Mouse (Mus musculus): ENCODE data around the gene H2-T24. TPM values are rescaled to one million over a fixed set of nuclear protein-coding genes. Genes with fewer than 3 reads are reported as not detected.

H2-T24 gene
- polyA plus RNA-seq, 1 experiment from 2014 or later, result 1.1 TPM

- H3K4me1 ChIP-seq (replicated peaks; ENCODE audit: control insufficient read depth, insufficient read depth), result no peaks in the 10 kb centered on the region
- no peak overlapping the region for H3K27ac ChIP-seq (replicated peaks)
- TF ChIP-seq EP300 (optimal IDR thresholded peaks at IDR 0.05) (no peak), CTCF (IDR thresholded peaks at IDR 0.05; ENCODE audit: low read depth) (no peak)
- no peaks in the 10 kb centered on the region for H3K9me3 ChIP-seq (ENCODE audit: control insufficient read depth, low read length)
- WGBS, result 91% methylated on average over 10 of the region's 10 CpGs
- no peak overlapping the region for H3K4me3 ChIP-seq (ENCODE audit: low read depth, low read length)
- no peaks in the 10 kb centered on the region for H3K27me3 ChIP-seq (ENCODE audit: control insufficient read depth, insufficient read depth, low read length)
- DNase-seq (ENCODE audit: low spot score) (no peak), ATAC-seq (ENCODE audit: low FRiP score, low TSS enrichment) (no peak)
- H3K9ac ChIP-seq (ENCODE audit: low read length), result no peak overlapping the region
- H3K4me2 ChIP-seq (replicated peaks; ENCODE audit: low read depth), result no peak overlapping the region
- H3K36me3 ChIP-seq (ENCODE audit: control insufficient read depth, insufficient read depth, low read length), result peaks cover 44% of the 10 kb centered on the region
Observed at GRCm38 (mm10) chr17:35963279-35963678, 57.1 kb downstream of the H2-T24 start.

- Histone ChIP-seq H3K4me2 (replicated peaks; ENCODE audit: low read depth) (no peak overlapping the region), H3K9me3 (ENCODE audit: control insufficient read depth, low read length) (no peaks in the 10 kb centered on the region), H3K9ac (ENCODE audit: low read length) (no peak overlapping the region), H3K27me3 (ENCODE audit: control insufficient read depth, insufficient read depth, low read length) (no peaks in the 10 kb centered on the region), H3K36me3 (ENCODE audit: control insufficient read depth, insufficient read depth, low read length) (peaks cover 60% of the 10 kb centered on the region), H3K4me3 (ENCODE audit: low read depth, low read length) (no peak overlapping the region), H3K27ac (replicated peaks) (no peak overlapping the region), H3K4me1 (replicated peaks; ENCODE audit: control insufficient read depth, insufficient read depth) (no peaks in the 10 kb centered on the region)
- DNase-seq (ENCODE audit: low spot score) (no peak), ATAC-seq (ENCODE audit: low FRiP score, low TSS enrichment) (no peak)
- 95% methylated on average over 15 of the region's 15 CpGs for WGBS
- no peak for TF ChIP-seq EP300 (optimal IDR thresholded peaks at IDR 0.05)
Observed at GRCm38 (mm10) chr17:35958533-35959223, 61.7 kb downstream of the H2-T24 start.

MicroRNAs encoded within 50 kb of the gene (microRNA counts, 519-probe panel; counts per million panel counts)
- not detected for microRNA mmu-miR-877

Small RNAs within 50 kb of the gene (microRNA-seq; reads per million reads assigned to microRNA genes)
- gene Mir877, result 27.0 reads per million, percentile 28 among the genes with 10 or more reads in this experiment

Other genes starting within 250 kb of the H2-T24 start
- 74.8 and 79.5 TPM in 2 replicates for gene Ier3, start 198.9 kb downstream of the H2-T24 start, polyA plus RNA-seq (2015; fragmentation: Nextera tagmentation; extraction: Ambion mirVana)
- gene Flot1, start 197.3 kb downstream of the H2-T24 start, polyA plus RNA-seq (2015; fragmentation: Nextera tagmentation; extraction: Ambion mirVana), result 41.0 and 43.5 TPM in 2 replicates
- 251 and 296 TPM in 2 replicates for gene Tubb5, start 182.3 kb downstream of the H2-T24 start, polyA plus RNA-seq (2015; fragmentation: Nextera tagmentation; extraction: Ambion mirVana)
- 2.1 and 2.2 TPM in 2 replicates for gene Mdc1, start 179.0 kb downstream of the H2-T24 start, polyA plus RNA-seq (2015; fragmentation: Nextera tagmentation; extraction: Ambion mirVana)
- 27.3 and 27.4 TPM in 2 replicates for gene Nrm, start 159.2 kb downstream of the H2-T24 start, polyA plus RNA-seq (2015; fragmentation: Nextera tagmentation; extraction: Ambion mirVana)
- gene Ppp1r18, start 155.0 kb downstream of the H2-T24 start, polyA plus RNA-seq (2015; fragmentation: Nextera tagmentation; extraction: Ambion mirVana), result 15.3 and 16.6 TPM in 2 replicates
- gene Dhx16, start 140.7 kb downstream of the H2-T24 start, polyA plus RNA-seq (2015; fragmentation: Nextera tagmentation; extraction: Ambion mirVana), result 14.2 and 19.3 TPM in 2 replicates
- 20.5 and 21.7 TPM in 2 replicates for gene 2310061I04Rik, start 123.1 kb downstream of the H2-T24 start, polyA plus RNA-seq (2015; fragmentation: Nextera tagmentation; extraction: Ambion mirVana)
- gene Atat1, start 110.5 kb downstream of the H2-T24 start, polyA plus RNA-seq (2015; fragmentation: Nextera tagmentation; extraction: Ambion mirVana), result 12.7 and 14.5 TPM in 2 replicates
- 80.0 and 83.4 TPM in 2 replicates for gene Mrps18b, start 104.2 kb downstream of the H2-T24 start, polyA plus RNA-seq (2015; fragmentation: Nextera tagmentation; extraction: Ambion mirVana)
- 13.9 and 17.4 TPM in 2 replicates for gene Ppp1r10, start 104.1 kb downstream of the H2-T24 start, polyA plus RNA-seq (2015; fragmentation: Nextera tagmentation; extraction: Ambion mirVana)
- 54.8 and 71.5 TPM in 2 replicates for gene Abcf1, start 50.8 kb downstream of the H2-T24 start, polyA plus RNA-seq (2015; fragmentation: Nextera tagmentation; extraction: Ambion mirVana)
- gene Gnl1, start 40.7 kb downstream of the H2-T24 start, polyA plus RNA-seq (2015; fragmentation: Nextera tagmentation; extraction: Ambion mirVana), result 24.6 and 25.1 TPM in 2 replicates
- 10.8 and 10.9 TPM in 2 replicates for gene Prr3, start 40.3 kb downstream of the H2-T24 start, polyA plus RNA-seq (2015; fragmentation: Nextera tagmentation; extraction: Ambion mirVana)
- gene H2-T23, start 12.3 kb upstream of the H2-T24 start, polyA plus RNA-seq (2015; fragmentation: Nextera tagmentation; extraction: Ambion mirVana), result 35.9 and 40.2 TPM in 2 replicates
- gene H2-T22, start 22.2 kb upstream of the H2-T24 start, polyA plus RNA-seq (2015; fragmentation: Nextera tagmentation; extraction: Ambion mirVana), result 18.9 and 21.0 TPM in 2 replicates
- gene Gm6034, start 22.4 kb upstream of the H2-T24 start, polyA plus RNA-seq (2015; fragmentation: Nextera tagmentation; extraction: Ambion mirVana), result not detected in 2 replicates
- 0.08 and 0.10 TPM in 2 replicates for gene Gm11127, start 37.8 kb upstream of the H2-T24 start, polyA plus RNA-seq (2015; fragmentation: Nextera tagmentation; extraction: Ambion mirVana)
- not detected in 2 replicates for gene Gm19684, start 101.1 kb upstream of the H2-T24 start, polyA plus RNA-seq (2015; fragmentation: Nextera tagmentation; extraction: Ambion mirVana)
- not detected in 2 replicates for gene Gm7030, start 108.9 kb upstream of the H2-T24 start, polyA plus RNA-seq (2015; fragmentation: Nextera tagmentation; extraction: Ambion mirVana)
- gene Gm8909, start 148.0 kb upstream of the H2-T24 start, polyA plus RNA-seq (2015; fragmentation: Nextera tagmentation; extraction: Ambion mirVana), result 0.16 and 0.22 TPM in 2 replicates
- 0.04 TPM in 1 of 2 replicates, not detected in the other for gene H2-T3, start 169.7 kb upstream of the H2-T24 start, polyA plus RNA-seq (2015; fragmentation: Nextera tagmentation; extraction: Ambion mirVana)
- gene Rpp21, start 237.5 kb upstream of the H2-T24 start, polyA plus RNA-seq (2015; fragmentation: Nextera tagmentation; extraction: Ambion mirVana), result 126 TPM in 2 replicates

Data from stomach, postnatal 0 days (tissue).